Mouse (Mus musculus): ENCODE measurements around the gene Ccdc159. TPM values are rescaled to one million over a fixed set of nuclear protein-coding genes. Genes with fewer than 3 reads are reported as not detected.

Ccdc159 gene
- polyA plus RNA-seq, 1 experiment from 2014 or later, result 1.2 TPM

- peak within 1 kb of the TSS; percentile 94 for H3K27ac ChIP-seq (ENCODE audit: low read length)
- peak; percentile 98 for ATAC-seq
Observed at GRCm38 (mm10) chr9:21955570-21956281, 28.5 kb downstream of the Ccdc159 start, which contains the start of gene Swsap1. TSS of gene Swsap1 (plus strand) at chr9:21955755.

GRCm38 (mm10) chr9:21958372-21958771, 31.1 kb downstream of the Ccdc159 start:
- H3K9ac ChIP-seq (replicated peaks; ENCODE audit: low read depth), result no peak overlapping the region
- H3K9me3 ChIP-seq (ENCODE audit: low read length), result no peaks in the 10 kb centered on the region
- 0 out of 2 replicates have a peak, but pooled peaks cover 7% of the 10 kb centered on the region for H3K27me3 ChIP-seq (replicated peaks; ENCODE audit: insufficient read depth, low read length)
- no peak overlapping the region for H3K4me3 ChIP-seq (ENCODE audit: low read depth, low read length)
- WGBS, result 80% methylated on average over 5 of the region's 5 CpGs
- no peak overlapping the region for H3K27ac ChIP-seq (ENCODE audit: low read length)
- DNase-seq (ENCODE audit: low spot score) (no peak), ATAC-seq (no peak)
- TF ChIP-seq CTCF (IDR thresholded peaks at IDR 0.05) (no peak), EP300 (IDR thresholded peaks at IDR 0.05) (no peak)
- H3K4me2 ChIP-seq (replicated peaks; ENCODE audit: low read depth, low read length), result no peak overlapping the region
- H3K36me3 ChIP-seq (ENCODE audit: insufficient read depth, low read length), result no peaks in the 10 kb centered on the region
- H3K4me1 ChIP-seq (ENCODE audit: insufficient read depth, low read depth, low read length), result peaks cover 28% of the 10 kb centered on the region

More at GRCm38 (mm10) chr9:21955570-21956281, 28.5 kb downstream of the Ccdc159 start, which contains the start of gene Swsap1:
- Histone ChIP-seq H3K4me2 (replicated peaks; ENCODE audit: low read depth, low read length) (peak within 1 kb of the TSS; percentile 63), H3K4me3 (ENCODE audit: low read depth, low read length) (peak within 1 kb of the TSS; percentile 73), H3K9ac (replicated peaks; ENCODE audit: low read depth) (peak within 1 kb of the TSS; percentile 73; the same call in 1 of the 2 replicates), H3K36me3 (ENCODE audit: insufficient read depth, low read length) (no peaks in the 10 kb centered on the region), H3K4me1 (ENCODE audit: insufficient read depth, low read depth, low read length) (peaks cover 10% of the 10 kb centered on the region; the same call in 1 of the 2 replicates), H3K9me3 (ENCODE audit: low read length) (no peaks in the 10 kb centered on the region), H3K27me3 (replicated peaks; ENCODE audit: insufficient read depth, low read length) (0 out of 2 replicates have a peak, but pooled peaks cover 1% of the 10 kb centered on the region)
- TF ChIP-seq CTCF (IDR thresholded peaks at IDR 0.05), result no peak
- no peak for TF ChIP-seq EP300 (IDR thresholded peaks at IDR 0.05)
- DNase-seq (ENCODE audit: low spot score), result peak; percentile 98
- 1% methylated on average over 54 of the region's 54 CpGs for WGBS

DNA sequence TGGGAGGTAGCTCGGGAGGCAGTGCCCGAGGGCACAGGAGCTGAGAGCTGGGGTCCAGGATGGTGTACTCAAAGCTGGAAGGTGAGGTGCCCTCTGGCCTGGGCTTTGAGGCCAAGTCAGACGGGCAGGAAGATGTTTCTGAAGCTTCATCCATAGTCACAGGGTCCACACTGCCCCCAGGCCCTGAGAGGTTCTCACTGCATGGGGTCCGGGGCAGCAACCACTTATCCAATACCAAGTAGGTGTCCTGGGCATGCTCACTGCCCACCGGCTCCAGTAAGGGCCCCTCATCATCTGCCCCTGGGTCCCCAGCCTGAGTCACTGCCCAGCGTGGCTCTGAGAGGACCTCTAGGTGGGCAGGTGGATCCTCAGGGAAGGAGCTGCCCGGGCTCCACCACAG, 32.0 kb downstream of the Ccdc159 start:
- no peak for DNase-seq (ENCODE audit: low spot score)
- Histone ChIP-seq H3K9ac (replicated peaks; ENCODE audit: low read depth) (no peak overlapping the region), H3K4me2 (replicated peaks; ENCODE audit: low read depth, low read length) (no peak overlapping the region), H3K9me3 (ENCODE audit: low read length) (no peaks in the 10 kb centered on the region), H3K27ac (ENCODE audit: low read length) (no peak overlapping the region), H3K27me3 (replicated peaks; ENCODE audit: insufficient read depth, low read length) (0 out of 2 replicates have a peak, but pooled peaks cover 7% of the 10 kb centered on the region), H3K4me3 (ENCODE audit: low read depth, low read length) (no peak overlapping the region), H3K36me3 (ENCODE audit: insufficient read depth, low read length) (no peaks in the 10 kb centered on the region), H3K4me1 (ENCODE audit: insufficient read depth, low read depth, low read length) (peaks cover 28% of the 10 kb centered on the region)
- no peak for ATAC-seq
- WGBS, result 86% methylated on average over 7 of the region's 7 CpGs
- TF ChIP-seq CTCF (IDR thresholded peaks at IDR 0.05), result no peak
- no peak for TF ChIP-seq EP300 (IDR thresholded peaks at IDR 0.05)

DNA sequence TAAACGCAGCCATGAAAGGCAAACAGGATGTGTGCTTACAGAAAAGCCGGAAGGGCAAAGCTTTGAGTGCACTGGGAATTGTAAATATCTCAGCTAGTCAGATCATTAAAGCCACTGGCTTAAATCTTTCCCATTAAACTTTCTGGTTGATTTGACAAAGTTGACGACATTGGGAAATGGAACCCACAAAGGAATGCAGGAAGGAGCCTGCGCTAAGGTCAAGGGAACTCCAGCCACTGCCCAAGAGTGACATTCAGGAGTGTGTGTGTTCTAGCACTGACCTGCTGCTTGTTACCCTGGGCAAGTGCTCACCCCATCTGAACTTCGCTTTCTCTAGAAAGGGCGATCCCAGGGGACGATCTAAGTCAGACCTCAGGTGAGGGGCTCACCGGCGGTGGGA, 32.9 kb downstream of the Ccdc159 start:
- H3K9ac ChIP-seq (replicated peaks; ENCODE audit: low read depth), result no peak overlapping the region
- no peak for ATAC-seq

GRCm38 (mm10) chr9:21960558-21961208, 33.4 kb downstream of the Ccdc159 start:
- Histone ChIP-seq H3K4me3 (ENCODE audit: low read depth, low read length) (peak overlapping the region; percentile 37; the same call in 1 of the 2 replicates), H3K4me1 (ENCODE audit: insufficient read depth, low read depth, low read length) (peaks cover 28% of the 10 kb centered on the region), H3K4me2 (replicated peaks; ENCODE audit: low read depth, low read length) (peak overlapping the region; percentile 17), H3K9ac (replicated peaks; ENCODE audit: low read depth) (no peak overlapping the region), H3K27ac (ENCODE audit: low read length) (0 out of 2 replicates have a peak overlapping the region, but pooled peaks have one; percentile 38), H3K9me3 (ENCODE audit: low read length) (no peaks in the 10 kb centered on the region), H3K27me3 (replicated peaks; ENCODE audit: insufficient read depth, low read length) (0 out of 2 replicates have a peak, but pooled peaks cover 7% of the 10 kb centered on the region), H3K36me3 (ENCODE audit: insufficient read depth, low read length) (no peaks in the 10 kb centered on the region)
- DNase-seq (ENCODE audit: low spot score), result peak; percentile 55
- WGBS, result 12% methylated on average over 26 of the region's 26 CpGs
- no peak for ATAC-seq
- peak; percentile 64 for TF ChIP-seq CTCF (IDR thresholded peaks at IDR 0.05)
- no peak for TF ChIP-seq EP300 (IDR thresholded peaks at IDR 0.05)

More for the DNA sequence above, 32.9 kb downstream of the Ccdc159 start:
- DNase-seq (ENCODE audit: low spot score), result no peak
- WGBS, result 39% methylated on average over 9 of the region's 9 CpGs
- H3K4me3 ChIP-seq (ENCODE audit: low read depth, low read length), result no peak overlapping the region
- H3K9me3 ChIP-seq (ENCODE audit: low read length), result no peaks in the 10 kb centered on the region
- H3K27ac ChIP-seq (ENCODE audit: low read length), result 0 out of 2 replicates have a peak overlapping the region, but pooled peaks have one; percentile 38
- no peaks in the 10 kb centered on the region for H3K36me3 ChIP-seq (ENCODE audit: insufficient read depth, low read length)
- TF ChIP-seq CTCF (IDR thresholded peaks at IDR 0.05) (no peak), EP300 (IDR thresholded peaks at IDR 0.05) (no peak)
- H3K4me2 ChIP-seq (replicated peaks; ENCODE audit: low read depth, low read length), result peak overlapping the region; percentile 17; the same call in 1 of the 2 replicates
- H3K27me3 ChIP-seq (replicated peaks; ENCODE audit: insufficient read depth, low read length), result 0 out of 2 replicates have a peak, but pooled peaks cover 7% of the 10 kb centered on the region
- H3K4me1 ChIP-seq (ENCODE audit: insufficient read depth, low read depth, low read length), result peaks cover 28% of the 10 kb centered on the region

All from lung, postnatal 0 days (tissue).